Mouse (Mus musculus) ES-Bruce4 (cell line): ENCODE measurements around the gene Gnas.

ENCODE experiments used
- CTCF ChIP-seq: IDR thresholded peaks from one replicate; pipeline ENCODE4 v1.8.1; 2011; ENCODE audit warnings: low read depth, low read length
- EP300 ChIP-seq: IDR thresholded peaks from 2 replicates; pipeline ENCODE4 v1.6.1; 2011; ENCODE audit warnings: low read depth, low read length; ENCODE audit not compliant: insufficient read depth
- POLR2A ChIP-seq: IDR thresholded peaks from one replicate; pipeline ENCODE4 v1.8.1; 2011; ENCODE audit warnings: low read length; ENCODE audit not compliant: insufficient read depth

GRCm38 (mm10) chr2:174271459-174271858 is 12.7 kb upstream of the Gnas start:
- TF ChIP-seq CTCF (no peak), POLR2A (no peak), EP300 (no peak)
